Mouse (Mus musculus) CH12.LX (cell line): ENCODE results near the gene H2al1k.
"Not testable (repeated sequence)": the region's sequence is repeated elsewhere in the genome, so short reads cannot be mapped to it uniquely, and the experiment has no call there.

Experiments
- CTCF ChIP-seq, 2 experiments: IDR thresholded peaks in 1 of 2; conservative IDR thresholded peaks in 1 of 2; 2 replicates each; pipeline ENCODE4 v1.5.1; 2011 to 2012; ENCODE audit warnings: low read depth in 2 of 2, low read length in 2 of 2, improper control_type of control experiment in 1 of 2, inconsistent platforms in 1 of 2, mild to moderate bottlenecking in 1 of 2, moderate library complexity in 1 of 2
- JUND ChIP-seq: conservative IDR thresholded peaks from 2 replicates; pipeline ENCODE4 v1.6.1; 2011; ENCODE audit warnings: low read depth, low read length, improper control_type of control experiment
- ZC3H11A ChIP-seq: IDR thresholded peaks from 2 replicates; pipeline ENCODE4 v1.6.1; 2012; ENCODE audit warnings: low read depth, mild to moderate bottlenecking, inconsistent platforms, low read length, improper control_type of control experiment

DNA sequence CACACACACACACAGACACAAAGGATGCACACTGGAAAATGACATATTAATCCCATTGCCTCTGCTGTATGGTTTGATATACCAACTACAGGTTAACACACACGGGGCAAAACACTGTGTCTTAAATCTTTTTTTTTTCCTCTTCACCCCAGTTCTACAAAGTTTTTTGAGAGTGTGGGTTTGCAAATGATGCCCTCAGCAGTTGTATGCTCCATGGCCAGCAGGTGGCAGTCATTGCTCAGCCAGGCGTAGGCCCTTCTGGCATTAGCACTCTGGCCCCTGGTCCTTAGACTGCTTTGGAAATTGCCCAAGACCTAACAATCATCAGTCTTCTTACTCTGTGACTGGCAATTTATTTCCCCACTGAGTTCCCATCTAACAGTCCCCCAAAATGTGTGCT, 17.4 kb upstream of the H2al1k start:
- not testable (repeated sequence) for TF ChIP-seq ZC3H11A; CTCF (conservative IDR thresholded peaks at IDR 0.05 in 1 of 2, IDR thresholded peaks at IDR 0.05 in 1 of 2; ENCODE audit: low read depth in 2 of 2, low read length in 2 of 2); JUND
